Mouse (Mus musculus) heart, postnatal 0 days (tissue): ENCODE measurements around the gene Gm17655.

Experiments used
- CTCF ChIP-seq: IDR thresholded peaks from 2 replicates; pipeline ENCODE4 v1.5.1; 2016; ENCODE audit warnings: antibody characterized with exemption, control low read depth, low read depth
- EP300 ChIP-seq: IDR thresholded peaks from 2 replicates; pipeline ENCODE4 v1.6.1; 2016; ENCODE audit warnings: antibody characterized with exemption, low read depth

GRCm38 (mm10) chr5:110109991-110110441 is 37.7 kb upstream of the Gm17655 start, which contains the start of gene Zfp605:
- no peak for TF ChIP-seq CTCF
- TF ChIP-seq EP300, result no peak
